Mouse (Mus musculus) MEL (cell line): ENCODE measurements at regions not wholly inside any gene's neighbourhood (a gene's known extent, or its start where the extent isn't known, plus 50 kb on each side); places are given as distances from the start of the nearest gene placed in this dataset.

Source experiments
- DNase-seq: peaks from one replicate; pipeline ENCODE4 v3.0.0; 2011; ENCODE audit warnings: low read depth, low spot score
- H3K27ac ChIP-seq: 2 replicates; pipeline ENCODE4 v1.5.1; 2012; ENCODE audit warnings: low read depth, mild to moderate bottlenecking, control low read depth, low read length, moderate library complexity; ENCODE audit not compliant: control insufficient read depth
- H3K27me3 ChIP-seq, 2 experiments: fragments of 150-350 bp in 1 of 2; sonication (generic) in 1 of 2; 2 replicates each; pipeline ENCODE4 v1.6.1; 2012; ENCODE audit warnings: low read length in 2 of 2, mild to moderate bottlenecking in 2 of 2, improper control_type of control experiment in 1 of 2, moderate library complexity in 1 of 2; ENCODE audit not compliant: insufficient read depth in 2 of 2, control insufficient read depth in 1 of 2
- H3K36me3 ChIP-seq, 2 experiments: 2 replicates each; pipeline ENCODE4 v1.6.1; 2012 to 2014; ENCODE audit warnings: low read length in 2 of 2, improper control_type of control experiment in 1 of 2, inconsistent platforms in 1 of 2, mild to moderate bottlenecking in 1 of 2; ENCODE audit not compliant: insufficient read depth in 2 of 2, control insufficient read depth in 1 of 2
- H3K4me1 ChIP-seq, 2 experiments: fragments of 150-350 bp in 1 of 2; sonication (generic) in 1 of 2; 2 replicates each; pipeline ENCODE4 v1.6.1; 2012; ENCODE audit warnings: low read length in 2 of 2, improper control_type of control experiment in 1 of 2, mild to moderate bottlenecking in 1 of 2; ENCODE audit not compliant: insufficient read depth in 2 of 2, control insufficient read depth in 1 of 2
- H3K4me3 ChIP-seq, 2 experiments: fragments of 150-350 bp in 1 of 2; sonication (generic) in 1 of 2; 2 replicates each; pipeline ENCODE4 v1.5.1; 2012; ENCODE audit warnings: low read depth in 2 of 2, low read length in 2 of 2, mild to moderate bottlenecking in 2 of 2, moderate library complexity in 2 of 2, control low read depth in 1 of 2, improper control_type of control experiment in 1 of 2; ENCODE audit not compliant: control insufficient read depth in 1 of 2, insufficient read depth in 1 of 2
- H3K79me2 ChIP-seq: 2 replicates; pipeline ENCODE4 v1.6.1; 2012; ENCODE audit warnings: mild to moderate bottlenecking, low read length, moderate library complexity; ENCODE audit not compliant: control insufficient read depth, poor library complexity, insufficient read depth
- H3K9ac ChIP-seq: 2 replicates; pipeline ENCODE4 v1.6.1; 2012; ENCODE audit warnings: low read depth, mild to moderate bottlenecking, control low read depth, low read length, moderate library complexity; ENCODE audit not compliant: control insufficient read depth, poor library complexity, severe bottlenecking
- H3K9me3 ChIP-seq: fragments of 150-350 bp; sonication (generic); replicated peaks from 2 replicates; pipeline ENCODE4 v1.6.1; 2012; ENCODE audit warnings: mild to moderate bottlenecking, low read length, improper control_type of control experiment, moderate library complexity; ENCODE audit not compliant: insufficient read depth
- BHLHE40 ChIP-seq: IDR thresholded peaks from 2 replicates; pipeline ENCODE4 v1.6.1; 2012; ENCODE audit warnings: low read depth, mild to moderate bottlenecking, inconsistent platforms, low read length, improper control_type of control experiment, borderline replicate concordance
- CHD1 ChIP-seq: IDR thresholded peaks from 2 replicates; pipeline ENCODE4 v1.6.1; 2012; ENCODE audit warnings: low read depth, mild to moderate bottlenecking, inconsistent platforms, low read length, improper control_type of control experiment
- CTCF ChIP-seq, 3 experiments: IDR thresholded peaks in 2 of 3; conservative IDR thresholded peaks in 1 of 3; 2 replicates each; pipeline ENCODE4 v1.5.1; 2011 to 2012; ENCODE audit warnings: low read length in 3 of 3, low read depth in 2 of 3, mild to moderate bottlenecking in 2 of 3, improper control_type of control experiment in 1 of 3, inconsistent platforms in 1 of 3, mixed read lengths in 1 of 3, moderate library complexity in 1 of 3; ENCODE audit not compliant: control insufficient read depth in 1 of 3, insufficient read depth in 1 of 3, poor library complexity in 1 of 3, severe bottlenecking in 1 of 3
- E2F4 ChIP-seq: IDR thresholded peaks from 2 replicates; pipeline ENCODE4 v1.6.1; 2011; ENCODE audit warnings: low read depth, low read length, improper control_type of control experiment, borderline replicate concordance
- ELF1 ChIP-seq: IDR thresholded peaks from 2 replicates; pipeline ENCODE4 v1.6.1; 2014; ENCODE audit warnings: low read depth, mild to moderate bottlenecking, inconsistent platforms, low read length, improper control_type of control experiment, moderate library complexity
- EP300 ChIP-seq, 2 experiments: IDR thresholded peaks; 2 replicates each; pipeline ENCODE4 v1.6.1; 2011; ENCODE audit warnings: improper control_type of control experiment in 2 of 2, low read length in 2 of 2, low read depth in 1 of 2, mild to moderate bottlenecking in 1 of 2
- ETS1 ChIP-seq: IDR thresholded peaks from 2 replicates; pipeline ENCODE4 v1.6.1; 2012; ENCODE audit warnings: low read depth, mild to moderate bottlenecking, inconsistent platforms, low read length, improper control_type of control experiment, moderate library complexity
- GABPA ChIP-seq: IDR thresholded peaks from 2 replicates; pipeline ENCODE4 v1.6.1; 2012; ENCODE audit warnings: low read depth, mild to moderate bottlenecking, inconsistent platforms, low read length, improper control_type of control experiment, moderate library complexity
- GATA1 ChIP-seq: IDR thresholded peaks from 2 replicates; pipeline ENCODE4 v1.6.1; 2011; ENCODE audit warnings: low read depth, low read length, improper control_type of control experiment
- KAT2A ChIP-seq: conservative IDR thresholded peaks from 2 replicates; pipeline ENCODE4 v1.6.1; 2012; ENCODE audit warnings: low read depth, low read length, improper control_type of control experiment, inconsistent platforms
- MAZ ChIP-seq: IDR thresholded peaks from 2 replicates; pipeline ENCODE4 v1.6.1; 2012; ENCODE audit warnings: low read depth, mild to moderate bottlenecking, inconsistent platforms, low read length, improper control_type of control experiment
- MYB ChIP-seq: IDR thresholded peaks from 2 replicates; pipeline ENCODE4 v1.6.1; 2011; ENCODE audit warnings: mild to moderate bottlenecking, low read depth, low read length, improper control_type of control experiment
- NELFE ChIP-seq: IDR thresholded peaks from 2 replicates; pipeline ENCODE4 v1.6.1; 2011; ENCODE audit warnings: low read depth, low read length, improper control_type of control experiment
- NRF1 ChIP-seq: IDR thresholded peaks from 2 replicates; pipeline ENCODE4 v1.6.1; 2014; ENCODE audit warnings: low read depth, mild to moderate bottlenecking, inconsistent platforms, low read length, improper control_type of control experiment, moderate library complexity; ENCODE audit not compliant: poor library complexity, insufficient read depth, severe bottlenecking
- POLR2A ChIP-seq, 2 experiments: IDR thresholded peaks; 2 replicates each; pipeline ENCODE4 v1.6.1; 2011 to 2012; ENCODE audit warnings: low read length in 2 of 2, mild to moderate bottlenecking in 2 of 2, control low read depth in 1 of 2, improper control_type of control experiment in 1 of 2, low read depth in 1 of 2, moderate library complexity in 1 of 2; ENCODE audit not compliant: control insufficient read depth in 1 of 2, insufficient read depth in 1 of 2, poor library complexity in 1 of 2
- POLR2AphosphoS2 ChIP-seq: IDR thresholded peaks from 2 replicates; pipeline ENCODE4 v1.6.1; 2011; ENCODE audit warnings: low read length, improper control_type of control experiment
- RAD21 ChIP-seq: IDR thresholded peaks from 2 replicates; pipeline ENCODE4 v1.6.1; 2011; ENCODE audit warnings: mild to moderate bottlenecking, low read depth, low read length, improper control_type of control experiment
- RCOR1 ChIP-seq: IDR thresholded peaks from 2 replicates; pipeline ENCODE4 v1.6.1; 2012; ENCODE audit warnings: low read depth, mild to moderate bottlenecking, inconsistent platforms, low read length, improper control_type of control experiment
- SIN3A ChIP-seq: IDR thresholded peaks from 2 replicates; pipeline ENCODE4 v1.6.1; 2012; ENCODE audit warnings: low read length, improper control_type of control experiment, inconsistent platforms
- TAL1 ChIP-seq: IDR thresholded peaks from 2 replicates; pipeline ENCODE4 v1.6.1; 2012; ENCODE audit warnings: mild to moderate bottlenecking, inconsistent platforms, low read length, moderate library complexity, mixed read lengths
- TBP ChIP-seq: IDR thresholded peaks from 2 replicates; pipeline ENCODE4 v1.8.0; 2011; ENCODE audit warnings: low read depth, low read length, improper control_type of control experiment
- TCF12 ChIP-seq: IDR thresholded peaks from 2 replicates; pipeline ENCODE4 v1.6.1; 2014; ENCODE audit warnings: low read depth, mild to moderate bottlenecking, inconsistent platforms, low read length, improper control_type of control experiment, moderate library complexity
- USF1 ChIP-seq: IDR thresholded peaks from 2 replicates; pipeline ENCODE4 v1.6.1; 2014; ENCODE audit warnings: low read depth, mild to moderate bottlenecking, inconsistent platforms, low read length, improper control_type of control experiment, moderate library complexity
- ZC3H11A ChIP-seq: IDR thresholded peaks from 2 replicates; pipeline ENCODE4 v1.6.1; 2012; ENCODE audit warnings: low read depth, mild to moderate bottlenecking, inconsistent platforms, low read length, improper control_type of control experiment

- Histone ChIP-seq H3K4me1 (peaks cover 6 to 18% of the 10 kb centered on the region in 2 experiments; a peak in 3 of 4 replicates), H3K27ac (no peak overlapping the region), H3K79me2 (no peaks in the 10 kb centered on the region), H3K9me3 (no peaks in the 10 kb centered on the region), H3K4me3 (no peak overlapping the region), H3K9ac (no peak overlapping the region), H3K27me3 (no peaks in the 10 kb centered on the region), H3K36me3 (peaks cover 0 to 17% of the 10 kb centered on the region in 2 experiments; a peak in 2 of 4 replicates)
- TF ChIP-seq MYB (no peak), EP300 (IDR thresholded peaks at IDR 0.05; ENCODE audit: low read depth in 1 of 2, low read length in 2 of 2) (peak; percentile 26 to 70; a peak in 2 of 4 replicates), ETS1 (peak; percentile 35; the same call in 1 of the 2 replicates), RAD21 (no peak), KAT2A (no peak), MAZ (no peak), ZC3H11A (no peak), TCF12 (peak; percentile 44; the same call in 1 of the 2 replicates), BHLHE40 (peak; percentile 50; the same call in 1 of the 2 replicates), ELF1 (no peak), NRF1 (no peak), USF1 (peak; percentile 48; the same call in 1 of the 2 replicates), E2F4 (no peak), TBP (no peak), CTCF (IDR thresholded peaks at IDR 0.05 in 2 of 3, conservative IDR thresholded peaks at IDR 0.05 in 1 of 3; ENCODE audit: control insufficient read depth in 1 of 3, insufficient read depth in 1 of 3, low read depth in 2 of 3, low read length in 3 of 3, poor library complexity in 1 of 3, severe bottlenecking in 1 of 3) (no peak), GATA1 (no peak)
- DNase-seq = no peak
These were observed 856.6 kb downstream of the Kcnt2 start for GRCm38 (mm10) chr1:141102546-141102945.

GRCm38 (mm10) chr1:141104034-141104433 lies 858.1 kb downstream of the Kcnt2 start:
- Histone ChIP-seq H3K4me1 (peaks cover 6 to 18% of the 10 kb centered on the region in 2 experiments; a peak in 3 of 4 replicates), H3K36me3 (peaks cover 0 to 17% of the 10 kb centered on the region in 2 experiments; a peak in 2 of 4 replicates), H3K27ac (peak overlapping the region; percentile 20; the same call in 1 of the 2 replicates), H3K79me2 (no peaks in the 10 kb centered on the region), H3K27me3 (no peaks in the 10 kb centered on the region), H3K9me3 (no peaks in the 10 kb centered on the region), H3K9ac (no peak overlapping the region), H3K4me3 (no peak overlapping the region)
- DNase-seq = peak; percentile 78
- no peak for TF ChIP-seq RAD21
- TF ChIP-seq GATA1 = peak; percentile 84
- peak; percentile 58; the same call in 1 of the 2 replicates for TF ChIP-seq SIN3A
- TF ChIP-seq POLR2AphosphoS2 = peak; percentile 55; the same call in 1 of the 2 replicates
- TF ChIP-seq TCF12 = peak; percentile 98
- TF ChIP-seq ETS1 = peak; percentile 85
- TF ChIP-seq EP300 (IDR thresholded peaks at IDR 0.05; ENCODE audit: low read depth in 1 of 2, low read length in 2 of 2) = peak; percentile 92 to 96
- TF ChIP-seq KAT2A = peak; percentile 40; the same call in 1 of the 2 replicates
- TF ChIP-seq NELFE = no peak
- TF ChIP-seq TBP = no peak
- TF ChIP-seq POLR2A (IDR thresholded peaks at IDR 0.05; ENCODE audit: control insufficient read depth in 1 of 2, insufficient read depth in 1 of 2, low read depth in 1 of 2, low read length in 2 of 2, poor library complexity in 1 of 2) = no peak
- peak; percentile 93 for TF ChIP-seq RCOR1
- TF ChIP-seq TAL1 = peak; percentile 66
- TF ChIP-seq CHD1 = no peak
- TF ChIP-seq MYB = 0 out of 2 replicates have a peak, but pooled peaks have one; percentile 39
- no peak for TF ChIP-seq ZC3H11A
- no peak for TF ChIP-seq GABPA
